Mouse (Mus musculus) spleen, adult 12 weeks (tissue): ENCODE data around the gene Gm17304.

Source experiments
- DNase-seq: peaks from one replicate; pipeline ENCODE4 v3.0.0; 2022; ENCODE audit warnings: low spot score

The Gm17304 gene

DNA sequence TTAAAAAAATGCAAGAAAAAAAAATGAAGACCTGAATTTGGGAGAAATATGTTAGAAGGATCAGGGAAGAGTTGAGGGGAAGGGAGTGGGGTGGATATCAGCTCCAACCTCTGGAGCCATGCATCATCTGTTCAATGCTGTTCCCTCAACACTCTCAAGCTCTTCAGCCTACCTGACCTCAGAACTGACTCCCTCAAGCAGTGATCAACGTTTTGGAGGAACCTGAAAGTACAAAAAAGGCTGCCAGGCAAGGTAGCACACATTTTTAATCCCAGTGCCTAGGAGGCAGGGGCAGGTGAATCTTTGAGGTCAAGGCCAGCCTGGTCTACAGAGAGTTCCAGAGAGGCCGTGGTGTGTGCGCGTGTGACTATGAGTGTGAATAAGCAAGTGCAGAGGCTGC, at the start of gene Gm17304:
Gene Gm17304, plus strand, starts transcription at position 301 of the 400 bp plus-strand sequence.
- no peak for DNase-seq

DNA sequence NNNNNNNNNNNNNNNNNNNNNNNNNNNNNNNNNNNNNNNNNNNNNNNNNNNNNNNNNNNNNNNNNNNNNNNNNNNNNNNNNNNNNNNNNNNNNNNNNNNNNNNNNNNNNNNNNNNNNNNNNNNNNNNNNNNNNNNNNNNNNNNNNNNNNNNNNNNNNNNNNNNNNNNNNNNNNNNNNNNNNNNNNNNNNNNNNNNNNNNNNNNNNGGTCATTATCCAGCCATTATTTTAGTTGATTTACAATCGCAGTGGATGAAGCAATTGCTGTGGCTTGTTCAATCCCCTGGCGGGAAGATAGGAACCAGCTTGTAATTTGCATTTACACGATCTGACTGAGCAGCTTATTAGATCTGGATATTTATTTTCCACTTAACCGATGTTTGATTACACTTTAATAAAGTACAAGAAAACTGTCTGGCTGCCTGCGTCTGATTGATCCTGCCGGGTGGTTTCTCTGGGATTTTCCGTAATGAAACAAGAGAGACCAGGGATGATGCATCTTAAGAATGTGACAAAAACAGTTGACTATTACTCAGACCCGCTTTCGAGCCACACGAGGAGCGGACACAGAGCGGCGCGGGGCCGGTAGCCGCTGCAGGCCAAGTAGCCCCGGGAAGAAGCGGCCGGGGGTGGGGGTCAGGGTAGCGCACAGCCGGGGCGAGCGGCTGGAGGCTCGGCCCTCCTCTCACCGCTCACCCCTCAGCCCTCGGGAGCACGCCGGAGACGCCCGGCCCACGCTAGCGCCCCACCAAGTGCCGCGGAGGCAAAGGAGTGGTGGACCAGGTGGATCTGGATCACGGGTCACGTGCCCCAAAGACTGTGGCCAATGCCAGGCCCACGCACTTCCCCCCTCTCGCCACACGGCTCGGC, 48.0 kb upstream of the Gm17304 start:
- DNase-seq, result no peak

DNA sequence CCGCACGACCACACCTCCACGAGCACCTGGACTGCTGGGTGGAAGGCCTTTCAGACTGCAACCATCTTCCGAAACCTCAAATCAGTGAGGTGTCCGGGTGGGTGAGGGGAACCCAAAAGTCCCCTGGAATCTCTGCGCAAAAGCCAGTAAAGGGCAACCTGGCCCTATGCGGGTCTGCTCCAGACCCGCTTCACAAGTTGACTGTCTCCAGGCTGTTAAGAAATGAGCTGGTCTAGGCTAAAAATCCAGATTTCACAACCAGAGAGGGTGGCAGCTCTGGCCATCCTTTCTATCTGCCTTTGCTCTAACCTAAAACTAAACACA, 47.4 kb upstream of the Gm17304 start:
- DNase-seq, result no peak

DNA sequence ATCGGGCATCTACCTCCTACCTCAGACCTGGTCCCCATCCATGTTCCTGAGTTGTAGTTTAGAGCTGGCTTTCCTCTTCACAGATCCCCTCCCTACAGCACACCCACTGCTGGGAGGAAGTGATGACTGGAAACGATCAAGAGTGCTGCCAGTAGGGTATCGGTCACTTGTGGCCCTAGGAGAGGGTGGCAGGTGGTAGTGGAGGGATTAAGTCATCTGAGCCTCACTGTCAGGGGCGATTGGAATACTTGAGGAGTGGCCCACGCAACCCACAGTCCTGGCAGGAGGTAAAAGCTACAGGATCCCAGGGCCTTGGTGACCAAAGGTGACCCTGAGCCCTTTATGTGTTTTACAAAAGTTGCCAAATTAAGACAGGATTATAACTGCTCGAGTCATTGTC, 42.9 kb upstream of the Gm17304 start:
- DNase-seq, result no peak

DNA sequence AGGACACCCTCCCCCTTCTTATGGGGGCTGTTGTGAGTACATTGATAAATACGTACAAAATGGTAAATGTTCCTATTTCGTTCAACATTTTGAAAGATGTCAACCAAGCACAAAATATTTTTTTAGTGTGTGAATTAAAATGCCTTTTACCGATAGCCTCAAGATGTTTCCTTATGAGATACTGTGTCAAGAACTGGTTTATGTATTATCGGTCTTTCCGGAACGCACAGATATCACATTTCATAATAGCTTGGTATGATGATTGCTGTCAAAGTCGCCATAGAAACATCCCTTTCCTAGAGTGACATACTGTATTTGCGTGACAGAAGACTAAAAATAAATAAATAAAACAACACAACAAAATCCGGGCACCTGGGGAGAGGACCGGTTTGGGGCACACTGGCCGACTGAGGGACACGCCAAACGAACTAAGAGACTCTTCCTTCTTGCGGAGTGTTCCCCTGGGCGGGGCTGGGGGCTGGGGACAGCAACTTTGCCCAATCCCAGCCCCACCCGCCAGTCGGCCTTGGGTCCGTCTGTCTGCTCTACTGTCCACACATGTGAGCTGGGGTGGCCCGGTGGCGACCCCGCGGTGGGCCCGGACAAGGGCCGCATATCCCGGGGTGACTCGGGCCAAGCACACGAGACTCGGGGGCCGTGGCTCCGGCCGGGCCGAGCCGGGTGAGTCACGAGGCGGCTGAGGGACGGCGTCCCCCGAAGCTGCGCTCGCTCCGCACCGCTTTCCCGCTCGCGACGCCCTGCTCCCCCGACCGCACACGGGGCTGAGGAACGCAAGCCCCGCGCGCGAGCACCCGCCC, 34.9 kb upstream of the Gm17304 start:
- DNase-seq, result no peak

DNA sequence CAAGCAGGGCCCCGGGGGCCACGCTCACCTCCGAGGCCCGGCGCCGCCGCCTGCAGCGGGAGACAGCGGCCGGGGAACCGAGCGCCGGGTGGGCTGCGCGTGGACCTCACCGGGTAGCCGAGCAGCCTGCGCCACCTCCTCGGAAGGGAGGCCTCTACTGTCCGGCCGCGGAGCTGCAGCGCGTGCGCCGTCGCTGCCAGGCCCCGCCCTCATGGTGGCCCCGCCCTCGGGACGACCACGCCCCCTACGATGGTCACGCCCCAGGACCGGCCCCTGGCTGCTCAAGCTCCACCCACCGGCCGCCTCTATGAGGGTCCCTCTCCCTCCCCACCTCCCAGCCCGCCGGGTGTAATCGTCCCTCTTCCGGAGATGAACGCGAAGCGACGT, 34.3 kb upstream of the Gm17304 start:
- DNase-seq, result peak; percentile 52

DNA sequence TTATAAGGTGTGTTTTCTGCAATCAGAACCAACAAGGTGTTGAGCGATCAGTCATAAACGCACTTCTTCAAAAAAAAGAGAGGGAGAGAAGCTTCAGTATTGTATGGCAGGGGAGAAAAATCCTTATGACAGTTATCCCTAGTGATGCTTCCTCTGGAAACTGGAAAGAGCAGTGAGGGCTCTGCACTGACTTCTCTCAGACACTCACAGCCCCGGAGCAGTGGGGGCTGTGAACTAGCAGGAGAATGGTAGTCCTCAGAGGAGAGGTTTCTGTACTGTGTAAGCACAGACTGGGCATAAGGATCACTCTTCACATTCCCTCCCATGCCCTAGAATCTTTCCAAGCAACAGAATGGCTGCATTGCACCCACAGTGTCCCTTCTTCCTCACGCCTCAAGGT, 33.8 kb upstream of the Gm17304 start:
- no peak for DNase-seq

DNA sequence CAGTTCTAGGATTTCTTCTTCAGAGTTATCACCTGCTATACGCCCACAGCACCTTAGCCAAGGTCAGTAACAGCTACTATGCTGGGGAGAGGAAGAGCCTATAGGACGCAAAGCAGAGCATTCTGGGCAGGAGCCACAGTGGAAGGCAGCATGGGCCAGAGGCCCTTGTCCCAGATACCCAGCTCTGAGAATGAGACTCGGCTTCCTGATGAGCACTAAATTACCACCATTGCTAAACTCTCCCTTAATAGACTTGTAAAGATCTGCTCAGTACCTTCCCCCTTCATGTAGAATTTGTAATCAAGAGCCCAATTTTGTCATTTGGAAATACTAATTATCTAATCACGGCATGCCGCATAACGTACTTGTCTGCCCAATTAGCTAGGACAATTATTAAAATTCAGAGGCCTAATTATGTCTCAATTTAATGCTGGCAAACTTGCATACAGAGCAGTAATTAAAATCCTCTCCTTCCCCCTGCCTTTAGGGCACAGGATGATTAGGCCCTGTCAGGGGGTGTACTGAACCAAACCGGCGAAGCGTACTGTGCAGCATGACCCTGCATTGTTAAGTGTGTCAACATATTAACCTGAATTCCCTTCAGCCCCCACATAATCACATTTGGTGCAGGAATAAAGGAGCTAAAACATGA, 31.5 kb upstream of the Gm17304 start:
- no peak for DNase-seq

DNA sequence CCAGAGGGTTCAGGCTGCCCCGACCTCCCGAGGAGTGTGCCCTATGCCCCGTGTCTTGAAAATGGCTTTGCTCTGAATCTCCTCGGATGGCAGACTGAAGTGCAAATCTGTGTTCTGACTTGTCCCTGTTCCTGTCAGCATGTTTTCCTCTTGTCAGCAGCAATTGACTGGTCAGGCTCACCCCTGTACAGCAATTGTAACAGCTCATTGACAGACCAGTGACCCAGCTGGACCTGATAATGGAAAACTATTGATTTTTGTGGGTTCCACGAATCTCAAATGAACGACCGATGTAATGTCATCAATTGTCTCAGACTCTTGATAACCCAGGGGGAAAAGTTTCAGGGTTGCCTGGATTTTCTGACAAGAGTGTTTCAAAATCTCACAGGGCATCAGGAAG, 28.0 kb upstream of the Gm17304 start:
- DNase-seq, result no peak

DNA sequence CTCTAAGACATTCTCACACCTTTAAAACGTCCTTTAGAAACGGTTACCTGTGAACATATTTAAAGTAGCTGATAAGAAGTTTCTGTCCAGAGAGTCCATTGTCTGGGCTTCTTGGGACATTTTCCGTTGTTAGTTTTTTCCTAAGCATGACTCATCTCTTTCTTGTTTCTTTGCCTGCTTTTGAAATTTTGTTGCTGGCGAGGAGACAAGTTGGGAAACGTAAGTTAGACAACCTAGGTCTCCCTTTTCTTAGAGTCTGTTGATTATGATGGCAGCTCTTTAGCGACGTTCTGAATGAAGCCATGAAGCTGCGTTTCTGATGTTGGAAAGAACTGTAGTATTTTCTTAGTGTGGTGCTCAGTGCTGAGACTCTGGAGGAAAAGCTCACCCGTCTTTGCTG, 19.9 kb upstream of the Gm17304 start:
- DNase-seq, result no peak

DNA sequence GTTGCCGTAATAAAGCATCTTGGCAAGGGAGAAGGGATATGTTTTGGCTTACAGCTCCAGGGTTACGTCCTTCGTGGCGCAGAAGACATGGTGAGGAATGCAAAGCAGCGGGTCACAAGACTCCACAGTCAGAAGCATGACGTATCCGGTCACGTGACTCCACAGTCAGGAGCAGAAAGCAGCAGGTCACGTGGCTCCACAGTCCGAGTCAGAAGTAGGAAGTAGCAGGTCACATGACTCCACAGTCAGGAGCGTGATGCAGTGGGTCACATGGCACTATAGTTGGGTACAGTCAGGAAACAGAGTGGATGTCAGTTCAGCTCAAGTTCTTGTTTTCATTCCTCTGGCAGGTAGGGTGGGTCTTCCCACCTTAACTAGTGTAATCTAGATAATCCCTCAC, 19.2 kb upstream of the Gm17304 start:
- no peak for DNase-seq

DNA sequence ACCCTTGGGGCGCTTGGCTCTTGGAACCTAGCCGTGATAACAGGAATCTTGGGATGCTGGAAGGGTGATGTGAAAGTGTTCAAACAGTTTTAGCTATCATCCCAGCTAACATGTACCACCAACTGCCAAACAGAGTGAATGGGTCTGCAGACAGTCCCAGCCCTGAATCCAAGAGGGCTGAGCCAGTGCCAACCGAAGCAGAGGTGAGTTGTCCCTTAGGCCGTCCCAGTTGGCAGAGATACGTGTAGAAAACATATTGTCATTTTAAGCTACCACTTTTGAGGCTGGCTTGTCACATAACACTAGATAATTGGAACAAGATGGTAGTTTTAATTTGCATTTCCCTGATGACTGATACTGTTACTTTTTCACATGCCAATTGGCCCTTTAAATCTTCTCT, 18.2 kb upstream of the Gm17304 start:
- DNase-seq, result no peak

DNA sequence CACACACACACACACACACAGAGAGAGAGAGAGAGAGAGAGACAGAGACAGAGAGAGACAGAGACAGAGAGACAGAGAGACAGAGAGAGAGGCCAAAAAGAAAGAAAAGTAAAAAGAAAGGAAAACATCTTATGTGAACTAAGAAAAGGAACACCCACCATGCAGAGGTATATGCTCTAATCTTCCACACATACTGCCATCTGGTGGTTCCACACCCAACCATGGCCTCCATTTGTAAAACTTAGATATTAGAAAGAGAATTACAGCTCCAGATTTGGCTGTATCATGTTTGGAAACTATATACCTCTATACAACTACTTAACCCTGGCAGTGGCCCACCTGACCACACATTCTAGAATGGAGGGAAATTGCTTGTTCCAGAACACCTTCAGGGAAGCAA, 14.5 kb upstream of the Gm17304 start:
- DNase-seq, result no peak

DNA sequence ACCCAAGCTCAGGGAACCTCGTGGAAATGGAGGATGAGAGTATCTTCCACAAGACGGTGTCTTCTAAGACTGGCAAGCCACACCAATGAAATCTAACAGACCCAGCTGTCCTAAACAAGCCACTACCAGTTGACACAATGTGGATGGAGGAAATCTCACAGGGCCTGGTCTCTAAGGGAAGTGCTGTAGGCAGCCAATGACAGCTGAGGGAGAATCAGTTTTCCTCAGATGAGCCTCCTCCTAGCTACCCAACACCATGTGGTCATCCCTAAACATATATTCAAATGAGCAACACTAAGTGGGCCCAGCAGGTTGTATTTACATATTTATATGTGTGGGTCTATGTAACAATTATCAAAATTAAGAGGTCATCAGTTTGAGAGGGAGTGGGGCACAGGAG, 11.4 kb upstream of the Gm17304 start:
- DNase-seq, result no peak

DNA sequence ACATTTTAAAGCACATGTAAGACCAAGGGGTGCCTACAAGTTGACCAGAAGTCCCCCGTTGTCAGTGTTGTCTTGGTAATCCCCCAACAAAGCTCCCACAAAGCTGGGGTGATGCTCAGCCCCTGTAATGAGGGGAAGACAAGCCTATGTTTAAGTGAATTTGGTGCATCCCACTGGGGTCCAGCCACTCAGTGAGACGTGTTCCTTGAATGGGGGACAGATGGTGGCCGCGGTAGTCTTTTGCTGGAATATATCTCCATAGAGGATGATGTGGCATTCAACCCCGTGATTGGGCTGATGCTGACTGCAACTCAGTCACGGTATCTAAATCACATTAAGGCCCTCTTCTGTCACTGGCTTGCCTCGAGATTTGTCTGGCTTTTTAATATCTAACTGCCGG, 9.4 kb upstream of the Gm17304 start:
- no peak for DNase-seq

DNA sequence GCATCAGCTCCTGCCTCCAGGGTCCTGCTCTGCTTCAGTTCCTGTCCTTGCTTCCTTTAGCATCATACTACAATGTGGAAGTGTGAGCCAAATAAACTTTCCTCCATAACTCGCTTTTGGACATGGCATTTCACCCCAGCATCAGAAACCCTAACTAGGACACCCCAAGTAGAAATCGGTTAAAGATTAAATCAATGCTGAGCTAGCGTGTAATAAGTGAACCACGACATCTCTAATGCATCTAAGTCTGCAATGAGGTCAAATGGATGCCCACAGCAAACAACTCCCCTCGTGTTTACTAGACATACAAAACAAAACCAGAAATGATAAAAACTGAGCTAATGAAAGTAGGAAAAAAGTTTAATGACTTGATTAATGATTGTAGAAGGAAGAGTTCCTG, 4.5 kb upstream of the Gm17304 start:
- no peak for DNase-seq

DNA sequence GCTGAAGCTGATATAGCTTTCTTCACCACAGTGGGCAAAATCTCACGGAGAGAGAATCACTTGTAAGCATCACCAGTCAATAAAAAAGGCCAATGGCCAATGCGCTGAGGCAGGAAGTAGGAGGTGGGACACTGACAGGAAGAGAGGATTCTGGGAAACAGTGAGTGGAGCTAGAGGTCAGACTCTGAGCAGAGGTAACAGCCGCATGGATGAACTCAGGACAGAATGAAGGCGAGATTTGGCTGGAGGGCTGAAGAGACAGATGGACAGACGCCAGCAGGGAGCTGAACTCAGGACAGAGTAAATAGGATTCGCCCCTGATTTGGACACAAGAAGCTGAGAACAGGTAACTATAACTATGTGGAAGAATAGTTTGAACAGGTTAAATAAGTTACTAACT, 3.8 kb upstream of the Gm17304 start:
- DNase-seq, result no peak

DNA sequence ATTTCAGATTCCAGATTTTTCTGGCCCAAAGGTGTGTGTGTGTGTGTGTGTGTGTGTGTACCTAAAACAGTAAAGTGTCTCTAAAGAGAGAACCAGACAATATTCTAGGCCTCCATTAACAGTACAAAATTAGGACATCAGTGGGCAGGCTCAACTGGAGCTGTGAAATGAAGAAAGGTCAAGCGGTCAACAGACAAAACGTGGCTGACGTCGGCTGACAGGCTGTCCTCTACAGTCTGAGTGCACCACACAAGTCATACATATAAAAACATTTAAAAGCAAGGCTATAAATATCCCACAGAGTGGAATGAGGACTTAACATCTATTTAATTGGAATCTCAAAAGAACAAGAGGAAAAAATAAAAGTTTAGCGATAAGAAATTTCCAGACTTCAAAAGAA, 1.8 kb upstream of the Gm17304 start:
- no peak for DNase-seq

DNA sequence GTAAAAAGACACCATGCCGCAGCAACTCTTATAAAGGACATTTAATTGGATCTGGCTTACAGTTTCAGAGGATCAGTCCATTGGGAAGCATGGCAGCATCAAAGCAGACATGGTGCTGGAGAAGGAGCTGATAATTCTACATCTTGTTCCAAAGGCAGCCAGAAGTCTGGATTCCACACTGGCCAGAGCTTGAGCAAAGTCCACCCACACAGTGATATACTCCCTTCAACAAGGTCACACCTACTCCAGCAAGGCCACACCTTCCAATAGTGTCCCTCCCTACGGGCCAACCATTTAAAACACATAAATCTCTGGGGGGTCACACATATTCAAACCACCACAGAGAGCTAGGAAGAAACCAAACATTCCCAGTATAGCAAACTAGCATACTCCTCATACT, 3.3 kb downstream of the Gm17304 start:
- DNase-seq, result no peak

DNA sequence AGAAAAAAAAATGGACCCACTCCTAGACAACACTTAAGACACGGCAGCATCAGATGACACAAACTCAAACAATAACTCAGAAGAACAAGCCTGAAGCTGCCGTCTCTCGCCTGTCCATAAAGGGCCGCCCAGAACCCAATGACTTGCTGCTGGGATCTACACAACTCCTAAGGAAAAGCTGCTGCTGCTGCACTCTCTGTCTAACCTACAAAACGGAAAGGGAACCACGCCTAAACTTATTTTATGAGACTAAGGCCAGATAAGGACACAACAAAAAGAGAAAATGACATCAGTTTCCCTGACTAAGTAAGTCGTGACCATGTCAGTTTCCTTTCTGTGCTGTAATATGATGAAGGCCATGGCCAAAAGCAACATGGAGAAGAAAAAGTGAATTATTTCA, 5.7 kb downstream of the Gm17304 start:
- DNase-seq, result no peak

DNA sequence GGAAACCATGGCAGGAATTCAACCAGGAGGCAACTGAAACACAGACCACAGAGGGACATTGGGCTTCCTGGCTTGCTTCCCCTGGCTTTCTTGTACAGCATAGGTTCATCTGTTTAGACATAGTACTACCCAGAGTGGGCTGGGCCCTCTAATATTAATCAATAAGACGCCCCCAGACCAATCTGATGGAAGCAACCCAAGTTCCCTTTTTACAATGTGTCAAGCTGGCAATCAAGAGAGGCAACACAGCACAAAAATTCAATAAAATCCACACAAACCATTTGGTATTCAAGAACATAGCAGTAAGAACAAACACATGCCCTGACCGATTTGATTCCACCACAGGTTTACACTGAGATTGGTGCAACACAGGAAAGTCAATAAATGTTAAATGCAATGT, 6.1 kb downstream of the Gm17304 start:
- no peak for DNase-seq

DNA sequence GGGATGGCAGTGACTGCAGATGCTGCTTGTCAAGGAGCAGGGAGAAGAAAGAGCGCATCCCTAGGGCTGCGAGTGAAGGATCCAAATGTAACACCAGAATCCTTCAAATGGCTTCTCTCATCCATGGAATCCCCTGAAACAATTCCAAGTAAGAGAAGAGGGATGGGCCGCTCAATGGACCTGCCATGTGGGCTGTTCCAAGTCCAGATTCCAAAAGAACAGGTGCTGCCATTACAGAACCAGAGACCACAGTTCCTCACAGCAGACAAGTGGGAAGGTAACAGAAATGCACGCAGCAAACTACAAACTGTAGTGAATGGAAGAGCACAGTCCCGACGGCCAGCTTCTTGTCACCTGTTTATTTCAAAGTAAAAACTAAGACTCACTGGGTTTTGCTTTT, 11.5 kb downstream of the Gm17304 start:
- DNase-seq, result no peak

DNA sequence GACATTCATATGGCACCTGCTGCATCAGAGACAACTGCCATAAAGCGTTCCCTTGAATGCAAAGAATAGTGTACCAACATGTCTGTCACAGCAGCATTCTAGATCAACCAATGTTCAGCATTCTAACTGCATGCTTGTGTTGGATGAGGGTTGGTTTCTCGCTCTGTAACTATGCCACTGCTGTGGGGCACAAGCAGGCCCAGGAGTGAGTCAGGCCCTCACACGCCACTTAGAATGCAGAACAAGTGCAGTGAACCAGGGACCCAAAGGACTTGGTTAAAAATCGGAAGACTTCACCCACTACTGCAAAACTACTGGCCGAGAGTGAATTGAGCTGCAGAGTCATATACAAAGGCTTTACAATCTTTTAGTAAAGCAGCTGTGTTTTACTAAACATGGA, 13.3 kb downstream of the Gm17304 start:
- DNase-seq, result no peak
